9 mouse cellular contexts compared by ENCODE assay signal in the genomic region with DNA sequence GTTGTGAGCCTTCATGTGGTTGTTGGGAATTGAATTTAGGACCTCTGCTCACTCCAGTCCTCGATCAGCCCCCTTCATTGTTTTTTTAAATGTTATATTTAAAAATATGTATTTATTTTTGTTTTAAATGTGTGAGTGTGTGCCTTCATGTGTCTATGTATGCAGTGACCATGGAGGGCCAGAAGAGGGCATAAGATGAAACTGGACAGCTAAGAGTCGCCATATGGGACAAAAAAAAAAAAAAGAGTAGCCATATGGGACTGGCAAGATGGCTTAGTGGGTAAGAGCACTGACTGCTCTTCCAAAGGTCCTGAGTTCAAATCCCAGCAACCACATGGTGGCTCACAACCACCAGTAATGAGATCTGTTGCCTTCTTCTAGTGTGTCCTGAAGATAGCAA. TPM values are rescaled to one million over a fixed set of nuclear protein-coding genes. Genes with fewer than 3 reads are reported as not detected.
DNase-seq lines count a peak whose midpoint lies in the region; ATAC-seq and TF ChIP-seq lines count a peak whose summit lies in the region.
"Not testable (repeated sequence)": the region's sequence is repeated elsewhere in the genome, so short reads cannot be mapped to it uniquely, and the experiment has no call there.
"Had no signal": no experiment of that assay in that cellular context is flagged by ENCODE, and none has a peak within 500 bp of the region (broad histone marks: within the 10 kb centered on the region; RNA-seq: fewer than 3 reads in every experiment).

No protein-coding gene starts in this region.

- TF ChIP-seq POLR2A in CH12.LX (IDR thresholded peaks at IDR 0.05; ENCODE audit: low read depth, low read length), result not testable (repeated sequence)

- not testable (repeated sequence) for TF ChIP-seq RAD21 in CH12.LX (IDR thresholded peaks at IDR 0.05; ENCODE audit: low read depth, low read length)

- not testable (repeated sequence) for H3K79me2 ChIP-seq in CH12.LX (replicated peaks; ENCODE audit: control insufficient read depth, extremely low read depth, insufficient read depth, poor library complexity, severe bottlenecking)

- H3K4me1 ChIP-seq in CH12.LX (ENCODE audit: control insufficient read depth in 1 of 2, insufficient read depth in 2 of 2); hindbrain, postnatal 0 days (ENCODE audit: insufficient read depth, low read length); liver, postnatal 0 days (ENCODE audit: insufficient read depth): not testable (repeated sequence)

- TF ChIP-seq EP300 in CH12.LX (IDR thresholded peaks at IDR 0.05; ENCODE audit: low read length); liver, postnatal 0 days (IDR thresholded peaks at IDR 0.05; ENCODE audit: low read depth): not testable (repeated sequence)

- not testable (repeated sequence) for H3K9ac ChIP-seq in CH12.LX (ENCODE audit: insufficient read depth, low read depth); hindbrain, postnatal 0 days (replicated peaks; ENCODE audit: low read length); liver, postnatal 0 days (replicated peaks)

- H3K4me3 ChIP-seq in CH12.LX (replicated peaks in 1 of 3; ENCODE audit: low read depth in 2 of 3, low read length in 2 of 3, poor library complexity in 1 of 3); hindbrain, postnatal 0 days (ENCODE audit: low read length); liver, postnatal 0 days (ENCODE audit: low read depth, low read length): not testable (repeated sequence)

- not testable (repeated sequence) for ATAC-seq in hindbrain, postnatal 0 days; liver, postnatal 0 days

- dilution Hi-C loops in CH12.LX (cut with MboI; ENCODE audit: extremely low pct_ligation_motif_present, extremely low pct_unique_long_range_greater_than_20kb, low sequenced_read_pairs), result not testable (repeated sequence)

- peaks cover 79% of the 10 kb centered on the region for H3K27me3 ChIP-seq in CH12.LX (replicated peaks)
- not testable (repeated sequence) for H3K27me3 ChIP-seq in hindbrain, postnatal 0 days (ENCODE audit: insufficient read depth, low read length)
- H3K27me3 ChIP-seq in liver, postnatal 0 days (ENCODE audit: insufficient read depth, low read length), result peaks cover 13% of the 10 kb centered on the region

- H3K9me3 ChIP-seq in CH12.LX (replicated peaks; ENCODE audit: low read length), result peaks cover 15% of the 10 kb centered on the region
- not testable (repeated sequence) for H3K9me3 ChIP-seq in hindbrain, postnatal 0 days (ENCODE audit: low read length); liver, postnatal 0 days (ENCODE audit: low read length)

- not testable (repeated sequence) for H3K27ac ChIP-seq in CH12.LX (ENCODE audit: insufficient read depth, low read depth); hindbrain, postnatal 0 days; liver, postnatal 0 days (ENCODE audit: low read depth)

- WGBS in hindbrain, postnatal 0 days, result 67% methylated on average over 2 of the region's 2 CpGs
- WGBS in liver, postnatal 0 days (ENCODE audit: insufficient replicate concordance), result 49% methylated on average over 2 of the region's 2 CpGs

- not testable (repeated sequence) for DNase-seq in CH12.LX (ENCODE audit: extremely low read depth); liver, postnatal 0 days
- peak; percentile 54 for DNase-seq in NIH3T3 (ENCODE audit: low read depth)
- peak; percentile 38 to 64 for DNase-seq in cerebellum, postnatal 10 days
- peak; percentile 32 for DNase-seq in hindbrain, postnatal 0 days (ENCODE audit: low spot score)
- peak; percentile 39 for DNase-seq in retina, postnatal 1 day

- H3K4me2 ChIP-seq in CH12.LX (ENCODE audit: insufficient read depth, low read depth, poor library complexity, severe bottlenecking); hindbrain, postnatal 0 days (ENCODE audit: low read depth, low read length); liver, postnatal 0 days (ENCODE audit: low read depth, low read length): not testable (repeated sequence)

- peak in 1 of 2 experiments; percentile 45; a peak in 2 of 4 replicates for TF ChIP-seq CTCF in CH12.LX (conservative IDR thresholded peaks at IDR 0.05 in 1 of 2, IDR thresholded peaks at IDR 0.05 in 1 of 2; ENCODE audit: low read depth in 2 of 2, low read length in 2 of 2)
- TF ChIP-seq CTCF in hindbrain, postnatal 0 days (IDR thresholded peaks at IDR 0.05; ENCODE audit: low read depth), result peak; percentile 35
- TF ChIP-seq CTCF in liver, postnatal 0 days (IDR thresholded peaks at IDR 0.05; ENCODE audit: low read depth), result 0 out of 2 replicates have a peak, but pooled peaks have one; percentile 14

- H3K36me3 ChIP-seq in CH12.LX (replicated peaks in 1 of 2; ENCODE audit: control insufficient read depth in 1 of 2, insufficient read depth in 1 of 2, low read length in 1 of 2); hindbrain, postnatal 0 days (ENCODE audit: insufficient read depth, low read length); liver, postnatal 0 days (replicated peaks; ENCODE audit: insufficient read depth, low read length): not testable (repeated sequence)

- in situ Hi-C loops in CH12.LX (cut with MboI; ENCODE audit: low pct_ligation_motif_present, low pct_unique_long_range_greater_than_20kb, low sequenced_read_pairs), result not testable (repeated sequence)

TF ChIP-seq in CH12.LX, 34 proteins besides CTCF, POLR2A, EP300 and RAD21:
- TF ChIP-seq ZNF384 (IDR thresholded peaks at IDR 0.05; ENCODE audit: low read depth, low read length), result peak; percentile 69

RNA-seq across cellular contexts. Expression of a gene that starts 13.5 kb away (rescaled TPM):
- total RNA-seq in CH12.LX (2012; rRNA removed) (not detected in 2 replicates), CH12.LX (2014; rRNA removed) (not detected in 2 replicates)
- polyA plus RNA-seq in CH12.LX (2012; ENCODE audit: insufficient read length, low read depth), result not detected in 2 replicates
- total RNA-seq in hindbrain, postnatal 0 days (2014; rRNA removed), result 1.9 and 3.0 TPM in 2 replicates
- 0.13 and 0.20 TPM in 2 replicates for polyA plus RNA-seq in hindbrain, postnatal 0 days (2015; fragmentation: Nextera tagmentation; extraction: Ambion mirVana)
- not detected in 2 replicates for polyA plus RNA-seq in liver, postnatal 0 days (2015; fragmentation: Nextera tagmentation; extraction: Ambion mirVana)
- total RNA-seq: gastrocnemius, postnatal 14 days; heart, postnatal 36 days had no signal
- polyA plus RNA-seq: embryonic facial prominence, embryonic 13.5 days had no signal

RNA-seq across cellular contexts. Expression of a gene that starts 20.0 kb away (rescaled TPM):
- 4.2 and 6.7 TPM in 2 replicates for total RNA-seq in CH12.LX (2012; rRNA removed)
- total RNA-seq in CH12.LX (2014; rRNA removed), result 0.96 and 2.1 TPM in 2 replicates
- 5.6 and 6.6 TPM in 2 replicates for polyA plus RNA-seq in CH12.LX (2012; ENCODE audit: insufficient read length, low read depth)
- total RNA-seq in hindbrain, postnatal 0 days (2014; rRNA removed), result 13.9 and 22.5 TPM in 2 replicates
- 15.5 and 16.3 TPM in 2 replicates for polyA plus RNA-seq in hindbrain, postnatal 0 days (2015; fragmentation: Nextera tagmentation; extraction: Ambion mirVana)
- polyA plus RNA-seq in liver, postnatal 0 days (2015; fragmentation: Nextera tagmentation; extraction: Ambion mirVana), result 0.87 and 1.0 TPM in 2 replicates

RNA-seq across cellular contexts. Expression of a gene that starts 35.0 kb away (rescaled TPM):
- total RNA-seq in CH12.LX (2012; rRNA removed), result 9.8 and 12.1 TPM in 2 replicates
- 6.9 and 7.7 TPM in 2 replicates for total RNA-seq in CH12.LX (2014; rRNA removed)
- 5.2 and 5.6 TPM in 2 replicates for polyA plus RNA-seq in CH12.LX (2012; ENCODE audit: insufficient read length, low read depth)
- 166 and 178 TPM in 2 replicates for total RNA-seq in hindbrain, postnatal 0 days (2014; rRNA removed)
- 166 and 174 TPM in 2 replicates for polyA plus RNA-seq in hindbrain, postnatal 0 days (2015; fragmentation: Nextera tagmentation; extraction: Ambion mirVana)
- 11.7 and 12.4 TPM in 2 replicates for polyA plus RNA-seq in liver, postnatal 0 days (2015; fragmentation: Nextera tagmentation; extraction: Ambion mirVana)

RNA-seq across cellular contexts. Expression of a gene that starts 35.0 kb away (rescaled TPM):
- total RNA-seq in CH12.LX (2012; rRNA removed), result 1.3 and 2.1 TPM in 2 replicates
- total RNA-seq in CH12.LX (2014; rRNA removed), result 0.15 and 0.22 TPM in 2 replicates
- polyA plus RNA-seq in CH12.LX (2012; ENCODE audit: insufficient read length, low read depth), result 0.29 TPM in 1 of 2 replicates, not detected in the other
- total RNA-seq in hindbrain, postnatal 0 days (2014; rRNA removed), result 4.5 and 8.5 TPM in 2 replicates
- polyA plus RNA-seq in hindbrain, postnatal 0 days (2015; fragmentation: Nextera tagmentation; extraction: Ambion mirVana), result 2.4 and 3.0 TPM in 2 replicates
- 0.19 and 0.31 TPM in 2 replicates for polyA plus RNA-seq in liver, postnatal 0 days (2015; fragmentation: Nextera tagmentation; extraction: Ambion mirVana)

RNA-seq across cellular contexts. Expression of a gene that starts 37.5 kb away (rescaled TPM):
- total RNA-seq in CH12.LX (2012; rRNA removed) (22.8 and 24.6 TPM in 2 replicates), CH12.LX (2014; rRNA removed) (30.0 and 36.3 TPM in 2 replicates)
- polyA plus RNA-seq in CH12.LX (2012; ENCODE audit: insufficient read length, low read depth), result 50.9 and 63.7 TPM in 2 replicates
- 5.0 and 5.5 TPM in 2 replicates for total RNA-seq in hindbrain, postnatal 0 days (2014; rRNA removed)
- 22.5 and 22.6 TPM in 2 replicates for polyA plus RNA-seq in hindbrain, postnatal 0 days (2015; fragmentation: Nextera tagmentation; extraction: Ambion mirVana)
- 20.7 and 22.6 TPM in 2 replicates for polyA plus RNA-seq in liver, postnatal 0 days (2015; fragmentation: Nextera tagmentation; extraction: Ambion mirVana)

Comparison
In these comparisons a context has a peak if more than half of its experiments do, and no peak if none do; other contexts are left out.
1. RNA of a gene that starts 35.0 kb away (polyA plus RNA-seq): 166 to 174 TPM in hindbrain, postnatal 0 days; 11.7 to 12.4 TPM in liver, postnatal 0 days and 5.2 to 5.6 TPM in CH12.LX; every median in the first group is over 10 times any median in the second.